Mouse (Mus musculus) lung, postnatal 4 days (tissue): ENCODE results near the gene Zfp644.
"Not testable (repeated sequence)": the region's sequence is repeated elsewhere in the genome, so short reads cannot be mapped to it uniquely, and the experiment has no call there.

Experiments used
- DNase-seq, 2 experiments: peaks; one replicate each; pipeline ENCODE4 v3.0.0; 2021

Gene Zfp644

DNA sequence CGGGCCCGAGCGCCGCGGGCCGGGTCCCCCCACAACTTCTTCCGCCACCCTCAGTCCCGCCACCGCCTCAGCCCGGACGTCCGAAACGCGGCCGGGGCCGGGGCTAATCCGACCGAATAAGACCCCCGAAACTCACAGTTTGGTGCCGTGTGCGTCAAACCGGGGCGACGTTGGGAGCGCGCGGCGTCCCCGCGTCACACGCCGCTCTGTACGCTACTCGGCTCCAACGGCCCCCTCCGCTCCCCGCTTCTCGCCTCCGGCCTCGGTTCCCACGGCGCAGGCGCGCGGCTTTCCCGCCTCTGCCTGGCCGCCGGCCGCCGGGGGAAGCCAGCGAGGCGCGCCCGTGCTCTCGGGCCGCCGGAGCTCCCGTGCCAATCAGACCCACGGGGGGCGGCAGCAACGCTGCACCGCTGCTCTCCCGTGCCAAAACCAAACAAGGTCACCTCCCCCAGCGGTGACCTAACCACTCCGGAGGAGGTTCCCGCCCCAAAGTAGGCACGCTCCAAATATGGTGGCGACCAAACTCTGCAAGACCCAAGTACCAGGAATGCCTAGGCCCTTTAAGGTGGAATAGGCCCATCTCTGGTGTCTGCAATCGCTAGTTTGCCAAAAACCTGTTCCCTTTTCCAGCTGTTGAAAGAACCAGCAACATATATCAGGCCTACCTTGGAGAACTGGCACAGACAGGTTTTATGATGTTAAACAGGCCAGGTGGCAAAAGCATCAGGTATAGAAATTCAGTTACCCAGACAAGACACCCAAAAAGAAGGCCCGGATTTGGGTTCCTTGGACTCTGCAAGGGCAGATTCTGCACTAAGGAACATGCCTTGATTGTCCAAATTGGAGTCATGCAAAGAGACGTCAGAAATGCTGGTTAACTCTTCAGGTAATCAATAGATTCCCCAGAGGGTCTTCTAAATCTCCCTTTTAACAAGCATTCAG lies at the start of gene Zfp644:
Gene Zfp644, minus strand, starts transcription at position 892 of the 942 bp plus-strand sequence.
- peak; percentile 90 to 94 for DNase-seq

DNA sequence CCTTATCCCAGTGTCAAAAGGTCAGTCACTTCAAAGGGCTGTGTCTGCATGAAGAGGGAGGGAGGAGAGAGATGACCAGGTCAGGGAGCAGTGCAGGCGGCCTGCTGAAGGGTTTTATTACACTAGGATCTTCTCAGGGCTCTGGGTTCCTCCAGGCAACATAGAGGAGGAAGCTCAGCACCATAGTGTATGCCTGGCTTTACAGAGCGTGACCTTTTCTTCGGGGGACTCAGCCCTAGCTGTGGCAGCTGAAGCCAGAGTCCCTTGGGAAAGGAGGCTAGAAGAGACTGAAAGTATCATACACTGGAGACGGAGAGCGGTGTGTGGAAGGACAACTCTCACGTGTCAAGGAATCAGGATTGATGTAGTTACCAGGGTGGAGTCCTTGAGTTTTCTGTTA lies 42.6 kb upstream of the Zfp644 start:
- no peak for DNase-seq

DNA sequence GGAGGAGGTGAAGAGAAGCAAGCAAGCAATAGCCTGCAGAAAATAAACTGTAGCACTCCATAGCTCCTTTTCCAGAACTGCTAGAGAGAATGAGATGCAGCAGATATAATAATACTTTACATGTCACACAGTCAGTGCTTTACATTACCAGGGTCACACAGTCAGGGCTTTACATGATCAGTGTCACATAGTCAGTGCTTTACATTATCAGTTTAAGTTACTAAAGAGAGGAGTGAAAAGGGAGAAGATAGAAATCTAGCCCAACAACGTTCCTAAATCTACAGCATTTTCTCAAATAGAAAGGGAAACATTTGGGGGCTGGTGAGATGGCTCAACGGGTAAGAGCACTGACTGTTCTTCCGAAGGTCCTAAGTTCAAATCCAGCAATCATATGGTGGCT lies 26.4 kb upstream of the Zfp644 start:
- no peak for DNase-seq

DNA sequence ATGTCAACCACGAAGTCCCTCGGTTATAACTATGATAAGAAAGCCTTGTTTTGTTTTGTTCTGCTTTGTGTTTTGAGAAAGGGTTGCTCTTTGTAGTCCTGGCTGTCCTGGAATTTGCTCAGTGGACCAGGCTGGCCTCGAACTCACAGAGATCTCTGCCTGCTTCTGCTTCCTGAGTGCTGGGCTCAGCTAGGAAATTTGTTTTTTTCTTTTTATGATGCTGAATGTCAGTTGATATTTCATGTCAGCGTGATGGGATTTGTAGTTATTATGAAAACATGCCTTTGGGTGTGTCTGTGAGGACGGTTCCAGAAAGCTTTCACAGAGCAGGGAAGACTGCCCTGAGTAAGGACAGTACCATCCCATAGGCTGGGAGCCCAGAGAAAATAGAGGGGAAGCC lies 25.7 kb upstream of the Zfp644 start:
- DNase-seq = no peak

DNA sequence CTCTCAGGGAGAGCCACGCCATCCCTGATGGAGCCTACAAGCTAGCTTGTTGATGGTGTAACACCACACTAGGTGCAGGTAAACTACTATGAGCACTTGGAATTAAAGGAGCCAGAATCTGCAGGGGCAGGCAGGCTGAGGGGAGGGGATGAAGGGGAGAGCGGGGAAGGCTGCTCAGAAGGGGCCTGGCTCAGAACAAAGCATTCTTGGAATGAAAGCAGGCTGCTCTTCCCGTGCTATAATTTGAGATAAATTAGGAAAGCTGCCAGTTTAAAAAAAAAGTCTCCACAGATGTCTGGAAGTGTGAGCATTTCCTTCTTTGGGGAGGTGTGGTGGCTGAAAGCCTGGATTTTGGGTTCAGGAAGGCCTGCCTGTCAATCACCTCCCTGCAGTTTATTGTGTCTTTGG lies 14.8 kb upstream of the Zfp644 start:
- DNase-seq = no peak

- DNase-seq = no peak
These were observed 14.2 kb upstream of the Zfp644 start for GRCm38 (mm10) chr5:106711220-106711726.

- DNase-seq = peak in 1 of 2 experiments; percentile 34
These were observed 13.5 kb upstream of the Zfp644 start for GRCm38 (mm10) chr5:106710611-106711010.

DNA sequence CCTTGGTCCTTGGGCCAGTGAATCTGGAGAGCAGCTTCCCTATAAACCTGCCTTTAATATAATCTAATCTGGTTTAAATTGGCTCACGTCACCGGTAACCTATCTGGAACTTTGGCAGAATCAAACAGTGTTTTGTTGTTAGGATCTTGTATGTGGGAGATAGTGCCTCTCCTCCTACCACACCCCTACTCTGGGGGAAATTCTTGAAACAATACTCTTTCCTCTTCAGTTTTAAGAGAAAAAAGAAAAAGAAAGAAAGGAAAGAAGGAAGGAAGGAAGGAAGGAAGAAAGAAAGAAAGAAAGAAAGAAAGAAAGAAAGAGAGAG lies 13.0 kb upstream of the Zfp644 start:
- DNase-seq = no peak

GRCm38 (mm10) chr5:106709388-106710084 lies 12.4 kb upstream of the Zfp644 start:
- DNase-seq = peak; percentile 36 to 67

GRCm38 (mm10) chr5:106706363-106706762 lies 9.3 kb upstream of the Zfp644 start:
- no peak for DNase-seq

- DNase-seq = no peak
These were observed 8.1 kb upstream of the Zfp644 start for GRCm38 (mm10) chr5:106705162-106705561.

- DNase-seq = peak; percentile 83 to 87
These were observed 1.2 kb downstream of the Zfp644 start for GRCm38 (mm10) chr5:106695681-106696395.

- no peak for DNase-seq
These were observed 1.9 kb downstream of the Zfp644 start for GRCm38 (mm10) chr5:106695141-106695540.

DNA sequence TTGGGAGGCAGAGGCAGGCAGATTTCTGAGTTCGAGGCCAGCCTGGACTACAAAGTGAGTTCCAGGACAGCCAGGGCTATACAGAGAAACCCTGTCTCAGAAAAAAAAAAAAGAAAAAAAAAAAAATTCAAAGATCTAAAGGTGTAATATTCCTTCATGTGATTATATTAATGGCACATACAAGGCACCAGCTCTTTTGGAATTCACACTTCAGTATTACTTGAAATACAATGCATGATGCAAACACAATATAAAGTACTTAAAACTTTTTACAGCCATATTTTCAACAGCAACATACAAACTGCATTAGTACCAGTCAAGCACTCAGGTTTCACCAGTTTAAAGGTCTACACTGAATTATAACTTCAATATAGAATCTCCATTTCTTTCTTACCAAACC lies 2.4 kb downstream of the Zfp644 start:
- no peak for DNase-seq

- DNase-seq = peak in 1 of 2 experiments; percentile 40
These were observed 4.1 kb downstream of the Zfp644 start for GRCm38 (mm10) chr5:106693034-106693433.

- no peak for DNase-seq
These were observed 16.2 kb downstream of the Zfp644 start for GRCm38 (mm10) chr5:106680636-106681458.

- DNase-seq = no peak
These were observed 17.4 kb downstream of the Zfp644 start for GRCm38 (mm10) chr5:106679659-106680058.

DNA sequence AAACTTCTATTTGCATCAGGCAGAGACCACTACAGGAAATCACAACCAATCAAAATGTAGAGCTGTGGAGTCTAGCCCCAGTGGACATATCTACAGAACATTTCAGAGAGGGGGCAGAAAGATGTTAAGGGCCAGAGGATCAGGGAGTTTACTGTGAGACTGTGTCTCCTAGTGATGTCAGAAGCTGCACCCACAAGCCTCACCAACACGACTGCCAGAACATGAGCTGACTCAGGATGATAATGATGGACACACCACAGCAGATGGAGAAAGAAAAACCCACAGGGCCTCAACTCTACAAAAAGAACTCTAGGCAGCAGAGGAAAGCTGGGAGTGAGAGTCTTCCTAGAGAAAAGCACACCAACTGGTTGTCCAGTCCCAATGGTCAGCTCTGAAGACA lies 18.3 kb downstream of the Zfp644 start:
- DNase-seq = not testable (repeated sequence)

GRCm38 (mm10) chr5:106676784-106677183 lies 20.3 kb downstream of the Zfp644 start:
- no peak for DNase-seq

GRCm38 (mm10) chr5:106672597-106672996 lies 24.5 kb downstream of the Zfp644 start:
- DNase-seq = no peak

- DNase-seq = no peak
These were observed 25.2 kb downstream of the Zfp644 start for GRCm38 (mm10) chr5:106671893-106672292.

GRCm38 (mm10) chr5:106664910-106665309 lies 32.2 kb downstream of the Zfp644 start:
- DNase-seq = no peak
